Mouse (Mus musculus) hindbrain, embryonic 15.5 days (tissue): ENCODE measurements around the gene H2al1j. TPM values are rescaled to one million over a fixed set of nuclear protein-coding genes. Genes with fewer than 3 reads are reported as not detected.
"Not testable (repeated sequence)": the region's sequence is repeated elsewhere in the genome, so short reads cannot be mapped to it uniquely, and the experiment has no call there.

Experiments used
- ATAC-seq: fragments of 200-750 bp; cut with Nextera tagmentation; 2 replicates; pipeline ENCODE4 v1.8.0; 2017; ENCODE audit warnings: low read depth, moderate number of reproducible peaks, moderate TSS enrichment; ENCODE audit not compliant: low FRiP score
- H3K27ac ChIP-seq: fragments of 300-500 bp; sonication (generic); replicated peaks from 2 replicates; pipeline ENCODE4 v1.5.1; 2015; ENCODE audit warnings: mild to moderate bottlenecking, inconsistent platforms
- H3K27me3 ChIP-seq: fragments of 300-500 bp; sonication (generic); 2 replicates; pipeline ENCODE4 v1.6.1; 2015; ENCODE audit warnings: control low read depth, inconsistent platforms
- H3K36me3 ChIP-seq: fragments of 300-500 bp; sonication (generic); 2 replicates; pipeline ENCODE4 v1.6.1; 2015; ENCODE audit warnings: control low read depth, inconsistent platforms
- H3K4me1 ChIP-seq: fragments of 300-500 bp; sonication (generic); replicated peaks from 2 replicates; pipeline ENCODE4 v1.6.1; 2015; ENCODE audit warnings: control low read depth, inconsistent platforms
- H3K4me2 ChIP-seq: fragments of 300-500 bp; sonication (generic); 2 replicates; pipeline ENCODE4 v1.6.1; 2015; ENCODE audit warnings: moderate library complexity, mild to moderate bottlenecking, inconsistent platforms
- H3K4me3 ChIP-seq: fragments of 300-500 bp; sonication (generic); 2 replicates; pipeline ENCODE4 v1.5.1; 2015; ENCODE audit warnings: mild to moderate bottlenecking, inconsistent platforms
- H3K9ac ChIP-seq: fragments of 300-500 bp; sonication (generic); 2 replicates; pipeline ENCODE4 v1.6.1; 2015; ENCODE audit warnings: inconsistent platforms
- H3K9me3 ChIP-seq: fragments of 300-500 bp; sonication (generic); 2 replicates; pipeline ENCODE4 v1.6.1; 2016; ENCODE audit warnings: control low read depth, inconsistent platforms
- WGBS: fragments of 180-500 bp; shearing (Covaris S2); methylation state at CpG from one replicate; pipeline ENCODE4 v1.1.7; 2015; 5-methylcytosine and 5-hydroxymethylcytosine counted together
- polyA plus RNA-seq: library from polyadenylated mRNA; unstranded; fragments of >200 nt; fragmentation: Nextera tagmentation; extraction: Ambion mirVana; gene quantifications from 2 replicates; pipeline ENCODE4 v1.2.1, GENCODE M21; 2015

The H2al1j gene
- not detected in 2 replicates for polyA plus RNA-seq

GRCm38 (mm10) chrX:11327522-11327921 is at the start of gene H2al1j:
Gene H2al1j (plus strand): TSS chrX:11327822.
- H3K27ac ChIP-seq, H3K4me3 ChIP-seq, ATAC-seq, H3K9me3 ChIP-seq, H3K4me1 ChIP-seq, H3K36me3 ChIP-seq, H3K9ac ChIP-seq, H3K4me2 ChIP-seq, H3K27me3 ChIP-seq: not testable (repeated sequence)
- 95% methylated on average over 2 of the region's 2 CpGs for WGBS

- no peak overlapping the region for H3K4me2 ChIP-seq
- no peak overlapping the region for H3K27ac ChIP-seq
- no peaks in the 10 kb centered on the region for H3K36me3 ChIP-seq
- no peaks in the 10 kb centered on the region for H3K9me3 ChIP-seq
- H3K9ac ChIP-seq = no peak overlapping the region
- no peaks in the 10 kb centered on the region for H3K4me1 ChIP-seq
- H3K27me3 ChIP-seq = no peaks in the 10 kb centered on the region
- no peak for ATAC-seq
- H3K4me3 ChIP-seq = no peak overlapping the region
- WGBS = 77% methylated on average over 2 of the region's 2 CpGs
These were observed 46.9 kb upstream of the H2al1j start for GRCm38 (mm10) chrX:11280741-11281140.

- no peaks in the 10 kb centered on the region for H3K9me3 ChIP-seq
- no peak for ATAC-seq
- H3K27ac ChIP-seq = no peak overlapping the region
- no peaks in the 10 kb centered on the region for H3K4me1 ChIP-seq
- H3K9ac ChIP-seq = no peak overlapping the region
- H3K4me2 ChIP-seq = no peak overlapping the region
- 77% methylated on average over 14 of the region's 14 CpGs for WGBS
- no peaks in the 10 kb centered on the region for H3K36me3 ChIP-seq
- H3K27me3 ChIP-seq = no peaks in the 10 kb centered on the region
- H3K4me3 ChIP-seq = no peak overlapping the region
These were observed 39.2 kb upstream of the H2al1j start for GRCm38 (mm10) chrX:11288306-11288882.

DNA sequence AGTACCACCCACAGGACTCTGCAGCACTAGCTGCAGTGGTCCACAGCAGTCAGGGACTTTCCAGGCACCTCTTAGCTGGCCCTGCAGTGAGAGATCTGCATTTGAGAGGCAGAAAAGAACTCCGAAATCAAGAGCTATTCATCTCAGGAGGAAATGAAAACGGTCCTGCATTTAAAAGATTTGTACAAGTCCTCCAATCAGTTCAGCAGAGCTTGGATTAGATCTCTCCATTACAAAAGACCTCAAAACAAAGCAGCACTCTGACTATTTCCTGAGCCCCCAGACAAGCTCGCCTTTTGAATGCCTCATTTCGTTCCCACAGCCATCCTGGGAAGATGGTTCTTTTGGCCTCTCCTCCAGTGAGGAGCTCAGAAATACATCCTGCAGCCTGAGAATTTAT is 38.4 kb upstream of the H2al1j start:
- H3K9ac ChIP-seq = no peak overlapping the region
- H3K4me3 ChIP-seq = no peak overlapping the region
- H3K4me2 ChIP-seq = no peak overlapping the region
- H3K4me1 ChIP-seq = no peaks in the 10 kb centered on the region
- H3K36me3 ChIP-seq = no peaks in the 10 kb centered on the region
- H3K9me3 ChIP-seq = no peaks in the 10 kb centered on the region
- ATAC-seq = no peak
- 49% methylated on average over 4 of the region's 4 CpGs for WGBS
- H3K27me3 ChIP-seq = no peaks in the 10 kb centered on the region
- H3K27ac ChIP-seq = no peak overlapping the region

GRCm38 (mm10) chrX:11298957-11299356 is 28.7 kb upstream of the H2al1j start, which contains the start of gene H2al1a:
Gene H2al1a (plus strand): TSS chrX:11299257.
- not testable (repeated sequence) for H3K36me3 ChIP-seq, H3K9me3 ChIP-seq, H3K27ac ChIP-seq, H3K9ac ChIP-seq, H3K4me1 ChIP-seq, H3K4me2 ChIP-seq, ATAC-seq, H3K27me3 ChIP-seq, H3K4me3 ChIP-seq
- WGBS = no CpG with 5 or more reads among the region's 3 CpGs

GRCm38 (mm10) chrX:11302132-11302531 is 25.5 kb upstream of the H2al1j start, which contains the start of gene H2al1b:
Gene H2al1b (plus strand): TSS chrX:11302432.
- H3K9ac ChIP-seq, H3K4me3 ChIP-seq, H3K4me1 ChIP-seq, H3K27me3 ChIP-seq, H3K4me2 ChIP-seq, H3K9me3 ChIP-seq, H3K36me3 ChIP-seq, ATAC-seq, H3K27ac ChIP-seq: not testable (repeated sequence)
- 92% methylated on average over 1 of the region's 3 CpGs for whole genome bisulfite sequencing

DNA sequence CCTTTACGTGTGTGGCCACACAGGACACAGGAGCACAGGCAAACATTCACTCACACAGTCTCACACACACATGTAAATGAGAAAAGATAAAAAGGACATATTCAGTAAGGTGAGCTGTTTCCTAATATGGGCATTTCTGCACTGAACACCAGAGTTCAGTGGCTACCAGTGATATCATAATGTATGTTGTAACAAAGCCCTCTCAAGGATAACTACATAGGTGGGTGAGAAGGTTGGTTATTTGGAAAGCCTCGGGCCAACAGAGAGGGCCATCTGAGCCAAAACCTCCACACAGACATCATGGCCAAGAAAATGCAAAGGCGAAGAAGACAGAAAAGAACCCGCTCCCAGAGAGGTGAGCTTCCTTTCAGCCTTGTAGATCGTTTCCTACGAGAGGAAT is 22.3 kb upstream of the H2al1j start, which contains the start of gene H2al1c:
TSS of gene H2al1c (plus strand) at position 301 of the 400 bp plus-strand sequence.
- WGBS = 96% methylated on average over 2 of the region's 6 CpGs
- not testable (repeated sequence) for H3K4me3 ChIP-seq, H3K27ac ChIP-seq, H3K9ac ChIP-seq, H3K4me2 ChIP-seq, H3K36me3 ChIP-seq, H3K9me3 ChIP-seq, H3K4me1 ChIP-seq, ATAC-seq, H3K27me3 ChIP-seq

DNA sequence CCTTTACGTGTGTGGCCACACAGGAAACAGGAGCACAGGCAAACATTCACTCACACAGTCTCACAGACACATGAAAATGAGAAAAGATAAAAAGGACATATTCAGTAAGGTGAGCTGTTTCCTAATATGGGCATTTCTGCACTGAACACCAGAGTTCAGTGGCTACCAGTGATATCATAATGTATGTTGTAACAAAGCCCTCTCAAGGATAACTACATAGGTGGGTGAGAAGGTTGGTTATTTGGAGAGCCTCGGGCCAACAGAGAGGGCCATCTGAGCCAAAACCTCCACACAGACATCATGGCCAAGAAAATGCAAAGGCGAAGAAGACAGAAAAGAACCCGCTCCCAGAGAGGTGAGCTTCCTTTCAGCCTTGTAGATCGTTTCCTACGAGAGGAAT is 19.1 kb upstream of the H2al1j start, which contains the start of gene H2al1d:
TSS of gene H2al1d (plus strand) at position 301 of the 400 bp plus-strand sequence.
- not testable (repeated sequence) for H3K4me1 ChIP-seq, H3K27ac ChIP-seq, H3K9ac ChIP-seq, H3K27me3 ChIP-seq, H3K4me3 ChIP-seq, H3K4me2 ChIP-seq, ATAC-seq, H3K36me3 ChIP-seq, H3K9me3 ChIP-seq
- WGBS = no CpG with 5 or more reads among the region's 6 CpGs

- H3K36me3 ChIP-seq, H3K4me3 ChIP-seq, H3K27me3 ChIP-seq, H3K27ac ChIP-seq, ATAC-seq, H3K9ac ChIP-seq, H3K4me1 ChIP-seq, H3K4me2 ChIP-seq, H3K9me3 ChIP-seq: not testable (repeated sequence)
- no CpG with 5 or more reads among the region's 3 CpGs for WGBS
These were observed 16.0 kb upstream of the H2al1j start, which contains the start of gene H2al1e for GRCm38 (mm10) chrX:11311634-11312033. Gene H2al1e (plus strand): TSS chrX:11311934.

GRCm38 (mm10) chrX:11314858-11315257 is 12.8 kb upstream of the H2al1j start, which contains the start of gene H2al1f:
Gene H2al1f (plus strand): TSS chrX:11315158.
- not testable (repeated sequence) for H3K36me3 ChIP-seq, H3K27me3 ChIP-seq, H3K27ac ChIP-seq, ATAC-seq, H3K9ac ChIP-seq, H3K4me2 ChIP-seq, H3K4me1 ChIP-seq, H3K9me3 ChIP-seq, H3K4me3 ChIP-seq
- no CpG with 5 or more reads among the region's 6 CpGs for WGBS

DNA sequence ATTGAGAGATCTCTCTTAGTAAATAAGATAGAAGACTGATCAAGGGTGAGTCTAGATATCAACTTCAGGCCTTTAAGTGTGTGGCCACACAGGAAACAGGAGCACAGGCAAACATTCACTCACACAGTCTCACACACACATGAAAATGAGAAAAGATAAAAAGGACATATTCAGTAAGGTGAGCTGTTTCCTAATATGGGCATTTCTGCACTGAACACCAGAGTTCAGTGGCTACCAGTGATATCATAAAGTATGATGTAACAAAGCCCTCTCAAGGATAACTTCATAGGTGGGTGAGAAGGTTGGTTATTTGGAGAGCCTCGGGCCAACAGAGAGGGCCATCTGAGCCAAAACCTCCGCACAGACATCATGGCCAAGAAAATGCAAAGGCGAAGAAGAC is 9.7 kb upstream of the H2al1j start, which contains the start of gene H2al1g:
TSS of gene H2al1g (plus strand) at position 301 of the 400 bp plus-strand sequence.
- ATAC-seq, H3K4me3 ChIP-seq, H3K27ac ChIP-seq, H3K9ac ChIP-seq, H3K36me3 ChIP-seq, H3K4me1 ChIP-seq, H3K9me3 ChIP-seq, H3K27me3 ChIP-seq, H3K4me2 ChIP-seq: not testable (repeated sequence)
- no CpG with 5 or more reads among the region's 3 CpGs for WGBS

DNA sequence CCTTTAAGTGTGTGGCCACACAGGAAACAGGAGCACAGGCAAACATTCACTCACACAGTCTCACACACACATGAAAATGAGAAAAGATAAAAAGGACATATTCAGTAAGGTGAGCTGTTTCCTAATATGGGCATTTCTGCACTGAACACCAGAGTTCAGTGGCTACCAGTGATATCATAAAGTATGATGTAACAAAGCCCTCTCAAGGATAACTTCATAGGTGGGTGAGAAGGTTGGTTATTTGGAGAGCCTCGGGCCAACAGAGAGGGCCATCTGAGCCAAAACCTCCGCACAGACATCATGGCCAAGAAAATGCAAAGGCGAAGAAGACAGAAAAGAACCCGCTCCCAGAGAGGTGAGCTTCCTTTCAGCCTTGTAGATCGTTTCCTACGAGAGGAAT is 6.4 kb upstream of the H2al1j start, which contains the start of gene H2al1h:
TSS of gene H2al1h (plus strand) at position 301 of the 400 bp plus-strand sequence.
- not testable (repeated sequence) for H3K27ac ChIP-seq, ATAC-seq, H3K27me3 ChIP-seq, H3K9me3 ChIP-seq, H3K36me3 ChIP-seq, H3K9ac ChIP-seq, H3K4me3 ChIP-seq, H3K4me2 ChIP-seq, H3K4me1 ChIP-seq
- WGBS = no CpG with 5 or more reads among the region's 6 CpGs

DNA sequence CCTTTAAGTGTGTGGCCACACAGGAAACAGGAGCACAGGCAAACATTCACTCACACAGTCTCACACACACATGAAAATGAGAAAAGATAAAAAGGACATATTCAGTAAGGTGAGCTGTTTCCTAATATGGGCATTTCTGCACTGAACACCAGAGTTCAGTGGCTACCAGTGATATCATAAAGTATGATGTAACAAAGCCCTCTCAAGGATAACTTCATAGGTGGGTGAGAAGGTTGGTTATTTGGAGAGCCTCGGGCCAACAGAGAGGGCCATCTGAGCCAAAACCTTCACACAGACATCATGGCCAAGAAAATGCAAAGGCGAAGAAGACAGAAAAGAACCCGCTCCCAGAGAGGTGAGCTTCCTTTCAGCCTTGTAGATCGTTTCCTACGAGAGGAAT is 3.3 kb upstream of the H2al1j start, which contains the start of gene H2al1i:
TSS of gene H2al1i (plus strand) at position 301 of the 400 bp plus-strand sequence.
- ATAC-seq, H3K27ac ChIP-seq, H3K27me3 ChIP-seq, H3K9me3 ChIP-seq, H3K4me3 ChIP-seq, H3K9ac ChIP-seq, H3K4me1 ChIP-seq, H3K36me3 ChIP-seq, H3K4me2 ChIP-seq: not testable (repeated sequence)
- WGBS = 100% methylated on average over 1 of the region's 5 CpGs
